Mouse (Mus musculus): Measurements from ENCODE around the gene Tbcc.
"Not testable (repeated sequence)": the region's sequence is repeated elsewhere in the genome, so short reads cannot be mapped to it uniquely, and the experiment has no call there.

The Tbcc gene

DNA sequence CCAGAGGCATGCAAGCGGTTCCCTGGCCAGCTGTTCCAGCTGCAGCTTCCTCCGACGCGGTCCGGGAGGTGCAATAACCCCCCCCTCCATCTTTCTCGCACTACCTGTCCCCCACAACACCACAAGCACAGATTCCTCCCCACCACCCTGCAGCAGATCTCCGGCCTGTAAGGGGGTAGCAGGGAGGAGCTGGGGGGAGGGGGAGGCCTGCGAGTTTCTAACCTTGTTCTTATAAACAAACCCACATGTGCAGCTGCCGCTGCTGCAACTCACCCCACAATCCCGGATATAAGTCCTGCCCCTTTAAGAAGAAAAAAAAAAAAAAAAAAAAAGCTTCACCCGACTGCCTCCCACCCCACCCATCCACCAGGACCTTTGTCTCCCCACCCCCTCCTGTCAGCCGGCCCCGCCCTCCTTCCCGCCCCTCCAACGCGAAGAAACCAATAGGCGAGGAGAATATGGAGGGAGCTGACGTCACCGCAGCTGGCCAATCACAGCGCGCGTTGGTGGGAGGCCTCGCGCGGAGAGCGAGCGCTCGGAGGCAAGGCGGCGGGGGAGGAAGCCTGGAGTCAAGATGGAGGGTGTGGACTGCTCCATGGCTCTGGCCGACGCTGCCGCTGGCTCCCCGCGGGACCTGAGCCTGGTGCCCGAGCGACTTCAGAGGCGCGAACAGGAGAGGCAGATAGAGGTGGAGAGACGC, at the start of gene Tbcc:
Gene Tbcc, plus strand, starts transcription at position 569 of the 700 bp plus-strand sequence.
- peak; percentile 98 for DNase-seq

- no peak for DNase-seq
These were observed 47.5 kb upstream of the Tbcc start for GRCm38 (mm10) chr17:46843022-46843421.

- DNase-seq, result no peak
These were observed 46.8 kb upstream of the Tbcc start for GRCm38 (mm10) chr17:46843716-46844115.

DNA sequence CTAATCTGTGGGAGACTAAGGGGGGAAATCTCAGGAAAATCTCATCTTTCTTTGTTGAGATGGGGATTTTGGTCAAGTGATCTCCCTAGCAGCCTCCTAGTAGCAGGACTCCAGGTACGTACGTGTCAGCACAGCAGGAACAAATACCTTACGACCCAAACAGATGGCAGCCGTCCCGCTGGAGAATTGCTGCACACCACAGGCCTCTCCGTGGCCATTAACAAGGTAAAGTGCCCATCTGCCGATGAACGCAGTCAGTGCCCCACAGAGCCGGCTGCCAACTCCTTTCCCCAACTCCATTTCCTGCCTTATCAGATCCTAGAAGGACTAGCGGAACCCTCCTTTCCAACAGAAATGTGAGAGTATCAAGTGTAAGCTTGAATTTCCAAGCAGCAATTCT, 45.7 kb upstream of the Tbcc start:
- no peak for DNase-seq

GRCm38 (mm10) chr17:46845262-46845661, 45.2 kb upstream of the Tbcc start:
- DNase-seq, result no peak

DNA sequence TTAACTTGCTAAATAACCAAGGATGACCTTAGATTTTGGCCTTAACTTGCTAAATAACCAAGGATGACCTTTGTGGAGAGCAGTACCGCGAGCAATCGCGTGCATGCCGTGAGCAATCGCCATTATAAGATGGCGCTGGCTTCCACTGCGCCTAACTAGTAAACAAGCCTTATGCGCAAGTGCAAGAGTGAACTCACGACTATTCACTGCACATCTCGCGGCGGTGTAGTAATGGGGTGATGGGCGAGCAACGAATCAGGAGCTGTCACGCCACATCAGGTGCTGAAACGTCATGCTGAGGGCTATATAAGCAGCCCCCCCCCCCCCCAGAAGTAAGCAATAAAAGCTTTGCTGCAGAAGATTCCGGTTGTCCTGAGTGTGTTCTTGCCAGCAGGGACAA, 43.9 kb upstream of the Tbcc start:
- not testable (repeated sequence) for DNase-seq

DNA sequence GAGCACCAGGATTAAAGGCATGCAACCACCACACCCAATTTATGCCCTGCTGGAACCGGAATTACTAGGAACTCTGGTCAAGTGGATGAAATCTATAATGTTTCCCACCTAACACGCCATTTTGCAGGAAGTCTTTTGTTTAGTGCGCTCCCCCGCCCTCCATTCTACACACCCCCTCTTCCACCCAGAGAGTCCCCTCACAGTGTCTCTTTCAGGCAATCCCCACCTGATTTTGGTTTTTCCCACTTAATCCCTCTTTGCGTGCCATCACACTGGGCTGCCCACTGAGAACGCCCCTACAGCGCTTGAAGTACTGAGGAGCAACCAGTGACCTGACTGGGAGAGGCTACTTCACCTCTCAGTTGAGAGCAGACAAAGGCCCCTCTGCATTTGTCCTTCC, 43.3 kb upstream of the Tbcc start:
- no peak for DNase-seq

GRCm38 (mm10) chr17:46852725-46853124, 37.8 kb upstream of the Tbcc start:
- DNase-seq, result no peak

- peak; percentile 78 for DNase-seq
These were observed 37.2 kb upstream of the Tbcc start for GRCm38 (mm10) chr17:46853281-46853680.

DNA sequence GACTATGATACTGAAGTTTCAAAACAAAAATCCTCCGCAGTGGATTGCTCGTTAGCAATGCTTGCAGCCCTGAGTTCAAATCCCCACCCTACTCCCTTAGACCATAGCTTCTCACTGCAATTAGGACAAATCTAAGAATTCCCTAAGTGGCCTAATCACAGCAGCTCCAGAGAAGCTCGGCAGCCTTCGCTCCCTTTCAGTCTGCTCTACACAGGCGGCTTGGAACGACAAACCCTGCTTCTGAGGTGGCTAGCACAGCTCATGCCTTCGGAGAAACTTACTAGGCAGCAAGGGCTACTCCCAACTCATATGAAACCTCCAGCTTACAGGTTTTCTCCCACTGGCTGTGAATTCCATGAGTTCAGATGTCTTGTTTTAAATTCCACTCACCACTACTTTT, 36.4 kb upstream of the Tbcc start:
- no peak for DNase-seq

- DNase-seq, result no peak
These were observed 35.8 kb upstream of the Tbcc start for GRCm38 (mm10) chr17:46854640-46855110.

DNA sequence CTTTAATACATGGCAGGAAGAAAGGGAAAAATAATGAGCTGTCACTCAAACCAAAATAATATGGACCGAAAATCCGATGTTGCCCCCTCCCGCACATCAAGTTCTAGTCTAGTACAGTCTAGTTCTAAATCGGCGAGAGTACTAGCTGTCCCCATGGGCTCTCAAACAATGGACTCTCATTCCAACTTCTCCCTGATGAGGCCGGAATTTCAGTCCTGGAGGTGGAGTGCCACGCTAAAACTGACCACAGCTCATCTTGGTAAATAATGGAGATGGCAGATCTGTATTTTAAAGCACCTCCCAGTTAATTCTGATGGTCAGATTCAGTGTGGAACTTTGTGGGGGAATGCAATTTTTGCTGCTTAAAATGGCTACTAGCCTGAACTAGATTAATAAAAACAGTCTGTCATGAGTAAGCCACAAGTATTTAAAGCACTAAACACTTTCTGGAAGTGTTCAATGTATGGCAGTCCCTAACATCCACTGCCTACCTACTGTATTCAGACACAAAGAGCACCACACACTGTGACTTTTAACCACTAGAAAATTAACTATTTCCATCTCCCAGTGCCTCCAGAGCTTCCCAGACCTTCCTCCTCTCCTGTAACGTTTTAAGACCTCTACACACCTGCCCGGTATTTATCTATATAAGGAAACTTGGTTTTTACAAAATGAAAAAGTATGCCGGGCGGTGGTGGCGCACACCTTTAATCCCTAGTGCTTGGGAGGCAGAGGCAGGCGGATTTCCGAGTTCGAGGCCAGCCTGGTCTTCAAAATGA, 35.0 kb upstream of the Tbcc start:
- no peak for DNase-seq

- no peak for DNase-seq
These were observed 34.4 kb upstream of the Tbcc start for GRCm38 (mm10) chr17:46856107-46856388.

GRCm38 (mm10) chr17:46856471-46857360, 33.8 kb upstream of the Tbcc start:
- peak; percentile 70 for DNase-seq

DNA sequence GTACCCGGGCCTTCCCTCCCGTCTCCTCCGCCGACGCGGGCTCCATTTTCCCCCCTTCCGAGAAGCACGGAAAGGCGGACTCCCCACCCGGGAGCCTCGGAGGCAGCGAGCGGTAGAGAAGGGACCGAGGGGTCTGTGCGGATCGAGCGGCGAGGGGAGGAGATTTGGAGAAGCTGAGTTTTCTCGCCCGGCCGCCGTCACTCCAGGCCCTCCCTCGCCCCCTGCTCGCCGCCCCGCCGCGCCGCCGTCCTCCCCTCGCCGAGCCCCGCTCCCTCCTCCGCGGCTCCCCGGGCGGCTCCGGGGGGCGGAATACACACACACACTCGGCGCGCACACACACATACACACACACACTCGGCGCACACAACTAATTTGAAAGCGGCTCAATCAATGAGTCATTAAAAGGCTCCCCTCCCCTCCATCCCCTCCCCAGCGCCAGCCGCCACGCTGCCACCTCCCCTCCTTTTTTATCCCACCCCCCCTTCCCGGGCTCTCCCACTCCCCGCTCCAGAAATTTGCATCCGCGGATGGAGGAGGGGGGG, 33.1 kb upstream of the Tbcc start:
- DNase-seq, result peak; percentile 88

GRCm38 (mm10) chr17:46857903-46858748, 32.4 kb upstream of the Tbcc start, which contains the start of gene Bicral:
Bicral (minus strand) TSS chr17:46858482.
- peak; percentile 53 for DNase-seq

GRCm38 (mm10) chr17:46858749-46859444, 31.6 kb upstream of the Tbcc start:
- no peak for DNase-seq

GRCm38 (mm10) chr17:46860120-46860519, 30.4 kb upstream of the Tbcc start:
- no peak for DNase-seq

DNA sequence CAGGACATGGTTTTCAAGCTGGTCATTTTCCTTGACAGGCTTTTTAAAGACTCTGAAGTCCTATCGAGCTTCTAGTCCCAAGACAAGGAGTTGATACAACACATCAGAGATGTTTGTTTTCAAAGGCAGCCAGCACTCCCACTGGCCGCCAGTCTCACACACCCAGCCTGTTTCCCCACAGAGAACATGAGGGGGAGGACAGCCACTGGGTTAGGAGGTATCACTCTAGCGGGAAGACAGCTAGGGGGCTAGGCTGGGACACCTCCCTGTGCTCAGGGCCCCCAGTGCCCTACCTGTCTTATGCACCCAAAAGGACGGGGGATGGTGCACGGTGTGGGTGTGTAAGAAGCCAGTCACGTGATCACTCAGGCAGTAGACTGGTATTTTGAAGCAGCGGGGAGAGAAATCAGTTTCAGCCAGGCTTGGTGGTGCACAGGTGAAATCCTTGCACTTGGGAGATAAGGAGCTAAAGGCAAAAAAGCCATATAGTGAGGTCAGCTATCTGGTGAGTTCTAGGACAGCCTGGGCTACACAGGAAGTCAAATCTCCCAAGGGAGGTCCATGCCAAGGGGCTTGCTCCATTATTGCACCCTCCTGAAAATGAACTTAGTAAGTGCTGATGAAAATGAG, 25.8 kb upstream of the Tbcc start:
- DNase-seq, result no peak

DNA sequence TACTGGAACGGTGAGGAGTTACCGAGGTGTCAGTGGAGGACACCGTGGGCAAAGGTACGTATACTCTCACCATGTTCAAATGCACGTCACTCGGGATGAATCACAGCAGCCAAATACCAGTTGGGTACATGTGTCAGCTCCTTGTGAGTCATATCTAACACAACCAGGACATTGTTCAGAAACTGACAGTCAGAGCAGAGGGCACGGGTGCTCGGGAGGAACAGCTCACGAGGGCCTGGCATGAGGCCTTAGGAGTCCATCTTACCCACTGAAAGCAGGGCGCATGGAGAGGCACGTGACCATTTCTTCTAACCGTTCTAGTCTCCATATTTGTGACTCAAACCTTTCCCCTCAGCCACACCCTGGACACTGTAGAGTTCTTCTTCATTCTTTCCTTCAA, 23.6 kb upstream of the Tbcc start:
- DNase-seq, result peak; percentile 69

- DNase-seq, result no peak
These were observed 20.2 kb upstream of the Tbcc start for GRCm38 (mm10) chr17:46870204-46870798.
